Mouse (Mus musculus) frontal cortex, postnatal 25 days (tissue): ENCODE data around the gene Mtmr14.

Experiments used
- DNase-seq, 2 experiments: peaks; one replicate each; pipeline ENCODE4 v3.0.0; 2022; ENCODE audit warnings: low spot score in 2 of 2

The Mtmr14 gene

DNA sequence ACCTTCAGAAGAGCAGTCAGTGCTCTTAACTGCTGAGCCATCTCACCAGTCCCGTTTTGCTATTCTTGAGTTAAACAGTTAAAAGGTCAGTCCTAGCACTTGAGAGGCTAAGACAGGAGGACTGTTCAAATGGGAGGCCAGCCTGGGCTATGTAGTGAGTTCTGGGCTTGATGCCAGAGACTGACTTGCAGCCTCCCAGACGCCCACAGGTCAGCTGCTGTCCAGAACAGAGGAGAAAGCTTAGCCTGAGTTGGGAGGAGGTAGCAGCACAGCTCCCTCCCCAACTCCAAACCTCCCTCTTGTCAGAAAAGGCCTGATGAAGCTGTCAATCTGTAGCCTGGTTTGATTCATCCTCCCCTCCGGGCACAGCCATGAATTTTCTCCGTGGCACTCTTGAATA lies 39.2 kb downstream of the Mtmr14 start:
- DNase-seq: no peak

GRCm38 (mm10) chr6:113281676-113282075 lies 44.0 kb downstream of the Mtmr14 start:
- DNase-seq: no peak

DNA sequence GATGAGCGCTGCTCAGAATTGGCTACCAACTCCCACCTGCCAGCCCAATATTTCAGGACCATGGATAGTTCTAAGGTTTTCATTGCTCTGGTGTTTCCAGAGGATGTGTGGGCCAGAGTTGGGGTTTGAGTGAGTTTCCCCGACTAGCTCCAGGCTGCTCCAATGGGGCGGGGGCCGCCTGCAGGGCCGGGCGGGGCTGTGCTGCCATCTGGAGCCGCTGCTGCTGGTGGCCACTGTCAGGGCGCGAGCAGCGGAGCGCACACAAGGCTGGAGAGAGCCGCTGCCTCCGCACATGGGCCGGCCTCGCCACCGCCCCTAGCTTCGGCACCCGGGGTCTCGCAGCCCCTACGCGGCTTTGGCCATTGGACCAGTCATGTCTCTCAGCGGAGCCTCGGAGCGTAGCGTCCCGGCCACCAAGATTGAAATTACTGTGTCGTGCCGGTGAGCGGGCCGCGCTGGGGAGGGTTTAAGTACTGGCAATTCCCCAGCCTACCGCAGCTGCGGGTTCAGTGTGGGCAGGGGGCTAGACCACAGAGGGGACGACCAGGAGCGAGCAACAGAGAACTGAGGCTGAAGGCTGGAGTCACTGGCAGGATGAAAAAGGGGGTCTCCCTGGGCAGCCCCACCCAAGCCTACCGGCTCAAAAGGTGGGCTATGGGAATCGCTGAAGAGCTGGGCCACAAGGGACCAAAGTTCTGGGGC lies 44.6 kb downstream of the Mtmr14 start, which contains the start of gene Cpne9:
Gene Cpne9, plus strand, starts transcription at position 207 of the 702 bp plus-strand sequence.
- DNase-seq: peak; percentile 24 to 40

DNA sequence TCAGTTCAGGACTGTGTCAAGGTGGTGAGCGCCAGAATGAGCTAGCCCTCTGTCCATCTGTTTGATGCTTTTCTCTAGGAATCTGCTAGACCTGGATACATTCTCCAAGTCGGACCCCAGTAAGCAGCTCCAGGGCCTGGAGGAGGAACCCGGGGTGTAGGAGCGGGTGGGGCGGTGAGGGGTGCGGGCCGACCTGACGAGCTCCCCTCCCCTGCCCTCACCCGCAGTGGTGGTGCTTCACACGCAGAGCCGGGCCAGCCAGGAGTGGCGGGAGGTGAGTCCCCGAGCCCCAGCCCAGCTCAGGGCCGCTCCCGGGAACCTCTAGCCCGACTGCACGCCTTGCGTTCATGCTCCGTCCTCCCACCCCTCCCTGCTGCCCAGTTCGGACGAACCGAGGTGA lies 45.3 kb downstream of the Mtmr14 start:
- DNase-seq: no peak

GRCm38 (mm10) chr6:113283500-113283899 lies 45.9 kb downstream of the Mtmr14 start:
- DNase-seq: no peak

- DNase-seq: no peak
These were observed 47.3 kb downstream of the Mtmr14 start for GRCm38 (mm10) chr6:113284931-113285330.

DNA sequence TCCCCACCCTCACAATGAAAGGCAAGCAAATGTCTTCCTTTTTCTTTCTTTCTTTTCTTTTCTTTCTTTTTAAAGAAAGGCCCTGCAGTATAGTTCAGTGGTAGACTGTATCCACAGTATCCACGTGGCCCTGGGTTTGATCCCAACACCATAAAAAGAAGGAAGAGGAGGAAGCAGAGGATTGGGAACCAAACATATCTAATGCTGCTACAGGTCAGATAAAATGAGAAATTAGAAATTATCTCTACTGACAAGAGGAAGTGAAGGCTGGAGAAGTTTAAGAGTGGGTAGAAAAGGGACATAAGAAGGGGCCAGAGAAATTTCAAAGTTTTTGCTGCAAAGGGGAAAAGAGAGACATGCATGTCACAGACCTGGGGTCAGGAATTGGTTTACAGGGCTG lies 48.7 kb downstream of the Mtmr14 start:
- DNase-seq: no peak

DNA sequence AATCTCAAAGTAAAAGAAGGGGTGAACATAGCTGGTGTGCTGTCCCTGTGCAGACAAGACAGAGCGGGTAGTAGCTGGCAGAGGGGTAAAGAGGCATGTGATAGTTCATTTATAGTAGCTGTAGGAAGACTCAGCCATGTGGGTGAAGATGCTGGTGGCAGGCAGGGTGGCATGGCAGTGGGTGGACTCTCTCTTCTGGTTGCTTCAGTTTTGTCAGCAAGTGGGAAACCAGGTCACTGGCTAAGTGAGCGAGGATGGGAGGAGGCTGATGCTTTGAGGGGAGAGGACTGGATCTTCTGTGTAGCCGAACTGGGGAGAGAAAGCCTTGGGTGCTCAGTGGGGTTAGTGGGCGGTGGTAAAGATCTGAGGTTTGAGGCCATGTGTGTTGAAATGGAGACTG lies 49.6 kb downstream of the Mtmr14 start:
- peak in 1 of 2 experiments; percentile 29 for DNase-seq

DNA sequence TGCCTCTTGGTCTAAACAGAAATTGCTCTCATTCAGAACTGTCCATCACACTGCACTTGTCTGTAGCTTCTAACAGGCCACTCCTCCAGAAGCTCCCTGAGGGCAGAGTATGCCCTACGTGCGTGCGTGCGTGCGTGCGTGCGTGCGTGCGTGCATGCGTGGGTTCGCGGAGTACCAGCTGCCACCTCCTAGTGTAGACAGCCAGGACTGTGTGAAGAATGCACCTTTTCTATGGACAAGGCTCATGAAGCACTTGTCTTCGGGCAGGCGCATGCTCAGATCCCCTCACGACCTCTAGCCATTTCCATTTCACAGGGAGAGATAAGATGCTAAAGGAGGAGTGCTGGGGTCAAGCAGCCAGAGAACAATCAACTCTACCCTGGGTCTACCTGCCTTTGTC lies 51.7 kb downstream of the Mtmr14 start:
- DNase-seq: no peak

DNA sequence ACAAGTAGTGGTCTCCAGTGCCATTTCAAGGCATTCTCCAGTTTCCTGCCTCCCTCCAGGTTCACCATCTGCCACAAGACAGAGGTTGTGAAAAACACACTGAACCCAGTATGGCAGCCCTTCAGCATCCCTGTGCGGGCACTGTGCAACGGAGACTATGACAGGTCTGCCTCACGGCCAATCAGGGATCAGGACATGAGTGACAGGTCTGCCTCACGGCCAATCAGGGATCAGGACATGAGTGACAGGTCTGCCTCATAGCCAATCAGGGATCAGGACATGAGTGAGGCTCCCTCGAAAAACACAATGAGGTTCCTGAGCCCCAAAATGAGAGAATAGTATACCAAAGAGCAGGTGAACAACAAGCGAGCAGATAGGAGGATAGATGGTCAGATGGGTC lies 52.7 kb downstream of the Mtmr14 start:
- no peak for DNase-seq

GRCm38 (mm10) chr6:113292938-113293337 lies 55.3 kb downstream of the Mtmr14 start:
- no peak for DNase-seq

GRCm38 (mm10) chr6:113296046-113296445 lies 58.4 kb downstream of the Mtmr14 start:
- DNase-seq: no peak

GRCm38 (mm10) chr6:113296639-113297038 lies 59.0 kb downstream of the Mtmr14 start:
- DNase-seq: no peak

- DNase-seq: no peak
These were observed 63.7 kb downstream of the Mtmr14 start for GRCm38 (mm10) chr6:113301350-113301749.

GRCm38 (mm10) chr6:113302258-113302657 lies 64.6 kb downstream of the Mtmr14 start:
- DNase-seq: no peak

GRCm38 (mm10) chr6:113306322-113306985 lies 68.8 kb downstream of the Mtmr14 start:
- peak; percentile 94 to 98 for DNase-seq

DNA sequence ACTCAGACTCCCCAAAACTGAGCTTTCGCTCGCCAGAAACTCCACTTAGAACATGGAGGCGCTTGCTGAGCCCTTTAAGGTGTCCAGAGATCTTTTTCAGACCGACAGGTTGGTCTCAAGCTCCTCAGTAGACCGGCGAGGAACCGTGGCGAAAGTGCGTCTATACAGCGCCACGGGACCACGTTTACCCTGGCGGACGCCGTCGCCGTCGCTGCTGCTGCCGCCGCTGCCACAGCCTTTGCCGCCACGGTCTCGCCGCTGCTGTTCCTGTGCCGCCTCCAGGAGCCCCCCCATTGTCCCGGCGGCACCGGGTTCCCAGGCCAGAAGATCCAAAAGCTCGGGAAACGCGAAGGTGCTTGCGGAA lies 69.3 kb downstream of the Mtmr14 start, which contains the start of gene Brpf1:
Gene Brpf1, plus strand, starts transcription at position 152 of the 364 bp plus-strand sequence.
- DNase-seq: no peak

GRCm38 (mm10) chr6:113307481-113308121 lies 70.0 kb downstream of the Mtmr14 start:
- DNase-seq: no peak

GRCm38 (mm10) chr6:113308141-113308540 lies 70.5 kb downstream of the Mtmr14 start:
- no peak for DNase-seq

GRCm38 (mm10) chr6:113315972-113316371 lies 78.3 kb downstream of the Mtmr14 start:
- DNase-seq: no peak

DNA sequence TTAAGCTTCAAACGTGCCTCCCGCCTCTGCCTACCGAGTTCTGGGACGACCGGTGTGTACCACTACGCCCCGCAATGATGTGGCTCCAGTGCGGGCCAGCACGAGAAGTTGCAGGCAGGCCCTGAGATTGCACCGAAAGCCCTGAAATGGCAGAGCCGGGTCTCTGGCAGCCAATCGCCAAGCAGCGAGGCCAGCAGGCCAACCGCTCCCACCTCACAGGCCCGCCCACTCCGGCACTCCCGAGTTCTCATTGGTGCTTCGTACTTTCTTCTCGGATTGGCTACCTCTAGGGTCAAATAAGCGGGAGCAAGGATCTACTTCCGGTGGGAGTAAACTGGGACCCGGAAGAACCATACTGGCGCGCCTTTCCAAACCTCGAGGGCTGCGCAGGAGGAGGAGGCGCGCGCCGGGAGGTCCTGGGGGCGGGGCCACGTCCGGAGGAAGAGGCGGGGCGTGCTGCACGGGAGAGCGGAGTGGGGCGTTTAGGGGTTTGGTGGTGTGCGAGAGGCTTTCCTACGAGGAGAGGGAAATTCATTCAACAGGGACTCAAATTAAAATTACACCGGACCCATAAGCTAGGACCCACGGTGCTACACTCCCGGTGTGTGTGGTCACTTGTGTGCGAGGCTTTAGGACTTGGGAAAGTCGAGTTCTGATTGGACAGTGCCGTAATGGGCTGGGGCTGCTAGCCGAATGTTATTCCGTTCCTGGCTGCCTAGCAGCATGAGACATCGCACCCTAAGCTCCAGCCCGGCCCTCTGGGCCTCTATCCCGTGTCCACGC lies 89.1 kb downstream of the Mtmr14 start, which contains the start of gene Ogg1:
Gene Ogg1, plus strand, starts transcription at position 440 of the 783 bp plus-strand sequence.
- DNase-seq: peak; percentile 89 to 97

DNA sequence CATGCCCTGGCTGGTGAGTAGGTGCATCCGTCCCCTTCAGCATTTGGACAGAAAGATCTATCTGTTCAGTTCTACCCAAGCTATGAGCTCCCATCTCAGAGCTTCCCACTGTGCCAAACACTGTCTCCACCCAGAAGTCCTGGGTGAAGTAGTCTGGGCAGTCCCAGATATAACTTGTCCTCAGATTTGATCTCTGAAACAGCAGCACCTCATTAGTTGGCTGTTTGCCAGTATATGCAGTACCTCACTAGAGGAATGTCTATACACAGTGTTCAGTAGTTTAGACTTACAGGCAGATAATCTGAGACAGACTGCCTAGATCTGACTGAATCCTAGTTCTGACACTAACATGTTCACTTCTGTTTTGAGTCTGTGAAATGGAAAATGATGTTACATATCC lies 91.8 kb downstream of the Mtmr14 start:
- DNase-seq: no peak
